Mouse (Mus musculus) ES-Bruce4 (cell line): ENCODE results near the gene Ankrd52.

Experiments used
- CTCF ChIP-seq: IDR thresholded peaks from one replicate; pipeline ENCODE4 v1.8.1; 2011; ENCODE audit warnings: low read depth, low read length
- POLR2A ChIP-seq: IDR thresholded peaks from one replicate; pipeline ENCODE4 v1.8.1; 2011; ENCODE audit warnings: low read length; ENCODE audit not compliant: insufficient read depth

GRCm38 (mm10) chr10:128369599-128369998 is 7.3 kb upstream of the Ankrd52 start:
- no peak for TF ChIP-seq CTCF
- TF ChIP-seq POLR2A, result no peak
